Mouse (Mus musculus): Measurements from ENCODE around the gene Synrg.

Synrg gene

GRCm38 (mm10) chr11:84078601-84079000 lies 114.4 kb downstream of the Synrg start:
- DNase-seq: no peak

- DNase-seq: no peak
These were observed 115.1 kb downstream of the Synrg start for GRCm38 (mm10) chr11:84079361-84079760.

GRCm38 (mm10) chr11:84079887-84080286 lies 115.7 kb downstream of the Synrg start:
- DNase-seq: no peak

DNA sequence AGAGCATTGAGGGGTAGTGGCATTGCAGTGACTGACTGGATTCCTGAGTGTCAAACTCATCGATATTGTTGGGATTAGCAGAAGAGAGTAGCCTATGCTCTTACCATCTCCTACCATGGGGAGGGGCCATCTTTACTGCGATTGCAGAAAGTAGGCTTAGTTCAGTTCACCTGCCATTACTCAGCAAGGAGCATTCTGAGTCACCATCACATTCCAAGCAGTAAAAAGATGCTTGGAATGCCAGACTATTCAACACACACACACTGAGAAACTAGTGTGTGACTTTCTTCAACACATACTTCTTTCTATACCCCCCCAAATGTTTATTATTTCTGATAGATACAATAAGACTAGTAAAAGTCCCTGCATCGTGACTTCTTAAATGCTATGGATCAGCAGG lies 116.1 kb downstream of the Synrg start:
- no peak for DNase-seq

DNA sequence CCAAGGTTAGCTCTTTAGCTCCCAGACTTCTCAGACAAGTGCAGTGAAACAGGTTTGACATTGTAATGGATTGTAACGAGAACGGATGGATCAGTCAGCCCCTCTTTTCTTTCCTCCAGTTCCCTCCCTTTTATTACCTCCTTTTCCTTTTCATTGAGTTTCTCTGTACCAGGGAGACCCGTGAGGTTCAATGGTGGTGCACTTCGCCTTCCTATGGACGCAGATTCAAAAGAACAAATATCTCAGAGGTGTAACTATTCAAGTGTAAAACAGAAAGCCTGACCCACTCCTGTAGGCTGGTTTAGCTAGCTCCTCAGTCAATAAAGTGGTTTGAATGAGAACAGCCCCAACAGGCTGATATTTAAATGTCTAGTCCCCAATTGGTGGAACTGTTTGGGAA lies 117.7 kb downstream of the Synrg start:
- no peak for DNase-seq

GRCm38 (mm10) chr11:84090572-84090971 lies 126.3 kb downstream of the Synrg start:
- no peak for DNase-seq
